Mouse (Mus musculus) kidney, adult 9 months (tissue): ENCODE results near the gene Phf14.
"Not testable (repeated sequence)": the region's sequence is repeated elsewhere in the genome, so short reads cannot be mapped to it uniquely, and the experiment has no call there.

Experiments
- DNase-seq: peaks from one replicate; pipeline ENCODE4 v3.0.0; 2022

The Phf14 gene

GRCm38 (mm10) chr6:12097125-12097524 lies 189.5 kb downstream of the Phf14 start:
- DNase-seq: no peak

DNA sequence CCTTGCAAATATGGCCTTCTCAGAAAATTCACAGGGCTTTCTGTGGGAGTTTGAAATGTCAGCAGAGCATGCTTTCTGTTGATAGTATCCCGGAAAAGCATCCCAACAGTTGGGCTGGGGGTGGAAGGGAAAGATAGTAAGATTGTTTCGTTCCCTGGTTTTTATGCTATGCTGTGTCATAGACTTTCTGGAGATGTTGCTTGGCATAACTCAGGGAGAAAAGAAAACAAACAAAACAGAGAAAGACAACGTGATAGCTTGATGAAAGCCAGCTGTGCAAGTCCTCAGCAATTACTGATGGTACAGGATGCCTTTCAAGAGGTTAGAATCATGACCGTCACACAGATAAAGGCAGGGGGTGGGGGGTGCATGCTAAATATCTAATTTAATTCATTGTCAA lies 197.5 kb downstream of the Phf14 start:
- DNase-seq: no peak

GRCm38 (mm10) chr6:12107326-12107725 lies 199.7 kb downstream of the Phf14 start:
- no peak for DNase-seq

- no peak for DNase-seq
These were observed 200.2 kb downstream of the Phf14 start for GRCm38 (mm10) chr6:12107786-12108185.

- DNase-seq: no peak
These were observed 209.6 kb downstream of the Phf14 start for GRCm38 (mm10) chr6:12116926-12117818.

DNA sequence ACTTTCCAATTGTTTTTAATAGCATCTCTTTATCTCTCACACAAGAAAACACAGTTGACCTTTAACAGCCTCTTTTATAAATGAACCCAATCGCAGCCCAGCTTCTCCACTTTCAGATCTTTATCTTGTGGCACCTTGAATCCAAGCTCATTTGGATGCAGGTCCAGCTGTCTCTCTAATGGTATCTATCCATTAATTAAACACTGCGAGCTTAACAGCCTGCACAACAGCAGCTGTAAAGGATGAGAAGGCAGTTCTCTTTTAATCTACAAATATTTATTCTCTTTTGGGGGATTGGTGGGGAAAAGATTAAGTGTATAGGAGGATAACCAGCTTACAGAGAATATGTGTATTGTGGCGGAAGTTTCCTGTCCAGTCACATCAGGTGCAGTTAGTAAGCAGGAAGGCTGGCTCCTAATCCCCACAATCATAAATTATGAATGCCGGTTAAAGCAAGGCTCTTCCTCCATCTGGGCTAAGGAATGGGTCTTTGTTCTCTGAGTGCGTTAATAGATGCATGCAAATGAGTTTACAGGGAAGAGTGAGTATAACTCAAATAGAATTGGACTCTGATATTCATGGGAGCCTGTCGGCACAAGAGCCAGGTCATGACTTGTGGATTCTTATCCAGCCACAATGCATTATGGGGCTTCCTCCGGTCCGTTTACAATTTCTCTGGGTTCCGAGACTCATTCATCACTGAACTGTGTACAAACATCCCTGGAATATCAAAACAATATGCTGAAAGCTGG lies 210.4 kb downstream of the Phf14 start:
- DNase-seq: no peak

DNA sequence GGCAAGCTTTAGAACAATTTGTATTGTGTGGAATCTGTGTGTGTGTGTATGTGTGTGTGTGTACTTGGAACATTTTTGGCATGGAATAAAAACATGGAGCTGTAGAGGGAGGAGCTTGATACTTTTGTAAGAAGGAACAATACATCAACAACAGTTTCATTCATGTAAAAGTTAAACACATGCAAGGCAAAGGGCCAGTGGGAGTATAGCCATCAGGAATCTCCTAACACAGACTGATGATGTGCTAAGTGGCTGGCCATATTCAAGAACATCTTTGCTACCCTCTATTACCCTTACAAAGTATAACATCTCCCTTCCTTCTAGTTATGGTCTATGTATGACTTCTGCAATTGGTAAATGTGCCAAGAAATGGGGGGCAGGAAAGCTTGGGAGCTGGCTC lies 215.2 kb downstream of the Phf14 start:
- no peak for DNase-seq

GRCm38 (mm10) chr6:12125031-12125803 lies 217.6 kb downstream of the Phf14 start:
- DNase-seq: peak; percentile 65

DNA sequence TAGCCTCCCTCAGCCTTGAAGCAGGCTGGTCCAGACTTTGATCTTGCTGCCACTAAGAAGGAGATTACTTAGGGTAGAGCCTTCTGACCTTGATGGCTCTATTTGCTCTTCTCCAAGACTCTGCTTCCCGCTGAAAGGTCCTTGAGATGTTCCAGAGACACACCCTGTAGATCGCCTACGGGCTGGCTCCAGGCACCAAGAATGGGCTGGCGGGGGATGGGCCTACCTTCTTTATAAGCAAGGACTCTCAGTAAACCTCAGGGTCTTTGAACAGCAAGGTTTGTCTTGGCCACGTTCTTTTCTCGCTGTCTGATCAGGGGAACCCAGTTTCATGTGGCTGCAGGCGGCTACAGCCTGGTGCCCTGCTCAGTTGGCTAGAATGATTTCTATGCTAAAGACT lies 219.0 kb downstream of the Phf14 start:
- not testable (repeated sequence) for DNase-seq

- DNase-seq: no peak
These were observed 219.7 kb downstream of the Phf14 start for GRCm38 (mm10) chr6:12127287-12127686.
